Mouse (Mus musculus) bone marrow, adult 2 months (tissue): ENCODE data around the gene Cmklr1.

Experiments used
- CTCF ChIP-seq: fragments of 200-500 bp; IDR thresholded peaks from 2 replicates; pipeline ENCODE4 v1.5.1; 2011; ENCODE audit warnings: low read length, control low read depth; ENCODE audit not compliant: control insufficient read depth, insufficient read depth
- POLR2A ChIP-seq: fragments of 200-500 bp; IDR thresholded peaks from 2 replicates; pipeline ENCODE4 v1.6.1; 2011; ENCODE audit warnings: low read depth, mild to moderate bottlenecking, control low read depth, low read length, borderline replicate concordance; ENCODE audit not compliant: control insufficient read depth

GRCm38 (mm10) chr5:113578428-113578827 is 71.8 kb downstream of the Cmklr1 start:
- TF ChIP-seq CTCF (no peak), POLR2A (no peak)
